Mouse (Mus musculus) liver, adult (tissue): ENCODE measurements around the gene Cemip2.

ENCODE experiments used
- GATA4 ChIP-seq: IDR thresholded peaks from 2 replicates; pipeline ENCODE4 v1.6.1; 2014; ENCODE audit warnings: mild to moderate bottlenecking, low read length; ENCODE audit not compliant: insufficient replicate concordance

Cemip2 gene

GRCm38 (mm10) chr19:21778147-21778917 lies at the start of gene Cemip2:
Gene Cemip2 (plus strand): TSS chr19:21778342.
- TF ChIP-seq GATA4 = peak; percentile 32; the same call in 1 of the 2 replicates

- TF ChIP-seq GATA4 = no peak
Measured at GRCm38 (mm10) chr19:21728342-21728741, 49.8 kb upstream of the Cemip2 start.

GRCm38 (mm10) chr19:21731887-21732286 lies 46.3 kb upstream of the Cemip2 start:
- no peak for TF ChIP-seq GATA4

GRCm38 (mm10) chr19:21733176-21733575 lies 45.0 kb upstream of the Cemip2 start:
- TF ChIP-seq GATA4 = no peak

GRCm38 (mm10) chr19:21734112-21734511 lies 44.0 kb upstream of the Cemip2 start:
- no peak for TF ChIP-seq GATA4

GRCm38 (mm10) chr19:21737446-21737845 lies 40.7 kb upstream of the Cemip2 start:
- TF ChIP-seq GATA4 = no peak

GRCm38 (mm10) chr19:21737881-21738590 lies 40.1 kb upstream of the Cemip2 start:
- no peak for TF ChIP-seq GATA4

GRCm38 (mm10) chr19:21738591-21739280 lies 39.4 kb upstream of the Cemip2 start:
- no peak for TF ChIP-seq GATA4

- TF ChIP-seq GATA4 = no peak
Measured at GRCm38 (mm10) chr19:21742138-21742537, 36.0 kb upstream of the Cemip2 start.

GRCm38 (mm10) chr19:21745586-21745985 lies 32.6 kb upstream of the Cemip2 start:
- no peak for TF ChIP-seq GATA4

- TF ChIP-seq GATA4 = no peak
Measured at GRCm38 (mm10) chr19:21747356-21747755, 30.8 kb upstream of the Cemip2 start.

GRCm38 (mm10) chr19:21750154-21750553 lies 28.0 kb upstream of the Cemip2 start:
- TF ChIP-seq GATA4 = no peak

GRCm38 (mm10) chr19:21761676-21762075 lies 16.5 kb upstream of the Cemip2 start:
- no peak for TF ChIP-seq GATA4

- no peak for TF ChIP-seq GATA4
Measured at GRCm38 (mm10) chr19:21764013-21764412, 14.1 kb upstream of the Cemip2 start.

- no peak for TF ChIP-seq GATA4
Measured at GRCm38 (mm10) chr19:21764738-21765137, 13.4 kb upstream of the Cemip2 start.

- no peak for TF ChIP-seq GATA4
Measured at GRCm38 (mm10) chr19:21767500-21768045, 10.6 kb upstream of the Cemip2 start.

- no peak for TF ChIP-seq GATA4
Measured at GRCm38 (mm10) chr19:21769796-21770195, 8.3 kb upstream of the Cemip2 start.
